In genomic region chr3:38415292-38415930, GRCm38 (mm10) we compare ENCODE assay signal across 16 mouse cellular contexts.
DNase-seq lines count a peak whose midpoint lies in the region; ATAC-seq and TF ChIP-seq lines count a peak whose summit lies in the region.
"Had no signal": no experiment of that assay in that cellular context is flagged by ENCODE, and none has a peak within 500 bp of the region (broad histone marks: within the 10 kb centered on the region; RNA-seq: fewer than 3 reads in every experiment).

No protein-coding gene starts in this region.

- TF ChIP-seq CTCF in intestine, postnatal 0 days (IDR thresholded peaks at IDR 0.05; ENCODE audit: low read depth), result no peak

- no peak overlapping the region for H3K27ac ChIP-seq in intestine, embryonic 14.5 days (ENCODE audit: low read depth)
- H3K27ac ChIP-seq in intestine, postnatal 0 days (ENCODE audit: low read depth, low read length), result no peak overlapping the region
- H3K27ac ChIP-seq in heart, embryonic 12.5 days (ENCODE audit: poor library complexity, severe bottlenecking), result no peak overlapping the region
- H3K27ac ChIP-seq: forebrain, embryonic 10.5 days; hindbrain, embryonic 13.5 days; limb, embryonic 12.5 days; neural tube, embryonic 12.5 days had no signal

- no peak for DNase-seq in intestine, embryonic 14.5 days (ENCODE audit: low spot score)
- DNase-seq in urinary bladder, postnatal 14 days (ENCODE audit: low spot score), result peak; percentile 65
- no peak for DNase-seq in urinary bladder, adult 2 months (ENCODE audit: low spot score)
- peak; percentile 14 for DNase-seq in lung, postnatal 25 days (ENCODE audit: low spot score)
- no peak for DNase-seq in right cerebral cortex, postnatal 36 days (ENCODE audit: low spot score in 2 of 2)
- DNase-seq: adrenal gland, adult 2 months; cerebellum, adult 2 months; kidney, postnatal 25 days; layer of hippocampus, postnatal 36 days had no signal

- no peak overlapping the region for H3K4me3 ChIP-seq in intestine, embryonic 14.5 days (ENCODE audit: low read depth, low read length)
- no peak overlapping the region for H3K4me3 ChIP-seq in intestine, postnatal 0 days (ENCODE audit: low read depth, low read length)
- no peak overlapping the region for H3K4me3 ChIP-seq in heart, embryonic 12.5 days
- H3K4me3 ChIP-seq: forebrain, embryonic 10.5 days; hindbrain, embryonic 13.5 days; limb, embryonic 12.5 days; neural tube, embryonic 12.5 days had no signal

- H3K36me3 ChIP-seq in intestine, embryonic 14.5 days (ENCODE audit: control insufficient read depth, insufficient read depth, low read length), result no peaks in the 10 kb centered on the region
- no peaks in the 10 kb centered on the region for H3K36me3 ChIP-seq in intestine, postnatal 0 days (ENCODE audit: control insufficient read depth, insufficient read depth)
- no peaks in the 10 kb centered on the region for H3K36me3 ChIP-seq in heart, embryonic 12.5 days
- H3K36me3 ChIP-seq: forebrain, embryonic 10.5 days; hindbrain, embryonic 13.5 days; limb, embryonic 12.5 days; neural tube, embryonic 12.5 days had no signal

- H3K27me3 ChIP-seq in intestine, embryonic 14.5 days (replicated peaks; ENCODE audit: control insufficient read depth, insufficient read depth, low read length), result no peaks in the 10 kb centered on the region
- H3K27me3 ChIP-seq in intestine, postnatal 0 days (replicated peaks; ENCODE audit: control insufficient read depth, insufficient read depth, low read length), result no peaks in the 10 kb centered on the region
- no peaks in the 10 kb centered on the region for H3K27me3 ChIP-seq in heart, embryonic 12.5 days (replicated peaks)
- H3K27me3 ChIP-seq: hindbrain, embryonic 13.5 days; limb, embryonic 12.5 days; neural tube, embryonic 12.5 days had no signal

- H3K4me1 ChIP-seq in intestine, embryonic 14.5 days (replicated peaks; ENCODE audit: control insufficient read depth, insufficient read depth, low read length), result no peaks in the 10 kb centered on the region
- H3K4me1 ChIP-seq in intestine, postnatal 0 days (replicated peaks; ENCODE audit: control insufficient read depth, insufficient read depth, low read length), result no peaks in the 10 kb centered on the region
- no peaks in the 10 kb centered on the region for H3K4me1 ChIP-seq in heart, embryonic 12.5 days (replicated peaks)
- H3K4me1 ChIP-seq: forebrain, embryonic 10.5 days; hindbrain, embryonic 13.5 days; limb, embryonic 12.5 days; neural tube, embryonic 12.5 days had no signal

- WGBS in intestine, embryonic 14.5 days, result 59% methylated on average over 3 of the region's 3 CpGs
- WGBS in intestine, postnatal 0 days, result 42% methylated on average over 3 of the region's 3 CpGs
- WGBS in heart, embryonic 12.5 days, result 64% methylated on average over 3 of the region's 3 CpGs

- no peak overlapping the region for H3K4me2 ChIP-seq in intestine, embryonic 14.5 days (ENCODE audit: low read length)
- H3K4me2 ChIP-seq in intestine, postnatal 0 days (replicated peaks; ENCODE audit: low read depth), result no peak overlapping the region
- H3K4me2 ChIP-seq in heart, embryonic 12.5 days, result no peak overlapping the region
- H3K4me2 ChIP-seq: hindbrain, embryonic 13.5 days; limb, embryonic 12.5 days; neural tube, embryonic 12.5 days had no signal

- H3K9me3 ChIP-seq in intestine, embryonic 14.5 days (ENCODE audit: control insufficient read depth, low read length), result no peaks in the 10 kb centered on the region
- no peaks in the 10 kb centered on the region for H3K9me3 ChIP-seq in intestine, postnatal 0 days (ENCODE audit: control insufficient read depth)
- H3K9me3 ChIP-seq in heart, embryonic 12.5 days (replicated peaks), result no peaks in the 10 kb centered on the region
- H3K9me3 ChIP-seq: forebrain, embryonic 10.5 days; hindbrain, embryonic 13.5 days; limb, embryonic 12.5 days; neural tube, embryonic 12.5 days had no signal

- no peak overlapping the region for H3K9ac ChIP-seq in intestine, embryonic 14.5 days (ENCODE audit: low read length)
- no peak overlapping the region for H3K9ac ChIP-seq in intestine, postnatal 0 days (ENCODE audit: low read depth, low read length)
- H3K9ac ChIP-seq in heart, embryonic 12.5 days, result no peak overlapping the region
- H3K9ac ChIP-seq: hindbrain, embryonic 13.5 days; limb, embryonic 12.5 days; neural tube, embryonic 12.5 days had no signal

- 0 out of 2 replicates have a peak, but pooled peaks have one; percentile 50 for ATAC-seq in intestine, embryonic 14.5 days (replicated peaks; ENCODE audit: low FRiP score, low TSS enrichment, low read depth)
- ATAC-seq in intestine, postnatal 0 days, result no peak
- no peak for ATAC-seq in erythroblast, adult 5-6 weeks (replicated peaks; ENCODE audit: low FRiP score, poor library complexity, severe bottlenecking)
- no peak for ATAC-seq in heart, embryonic 12.5 days (ENCODE audit: insufficient number of reproducible peaks, low FRiP score)

Comparison
In these comparisons a context has a peak if more than half of its experiments do, and no peak if none do; other contexts are left out.
1. DNase-seq: peak in urinary bladder, postnatal 14 days (single experiment) and lung, postnatal 25 days (single experiment); none in intestine, embryonic 14.5 days (single experiment), urinary bladder, adult 2 months (single experiment) and right cerebral cortex, postnatal 36 days (0 of 2).